Mouse (Mus musculus) embryonic fibroblast, embryonic 13.5 days (primary cell): ENCODE measurements at regions not wholly inside any gene's neighbourhood (a gene's known extent, or its start where the extent isn't known, plus 50 kb on each side); places are given as distances from the start of the nearest gene placed in this dataset.
A peak's percentile ranks its signal among the peaks of the same experiment; 100 is the strongest.

ENCODE experiments used
- H3K27ac ChIP-seq: 2 replicates; pipeline ENCODE4 v1.5.1; 2012; ENCODE audit warnings: low read length, control low read depth, inconsistent platforms; ENCODE audit not compliant: insufficient read depth
- H3K4me1 ChIP-seq: 2 replicates; pipeline ENCODE4 v1.6.1; 2011; ENCODE audit warnings: low read length; ENCODE audit not compliant: control insufficient read depth, insufficient read depth
- H3K4me3 ChIP-seq: 2 replicates; pipeline ENCODE4 v1.5.1; 2011; ENCODE audit warnings: mild to moderate bottlenecking, control low read depth, low read length; ENCODE audit not compliant: insufficient read depth
- CTCF ChIP-seq: IDR thresholded peaks from 2 replicates; pipeline ENCODE4 v1.5.1; 2011; ENCODE audit warnings: mild to moderate bottlenecking, control low read depth, low read length, moderate library complexity, borderline replicate concordance; ENCODE audit not compliant: insufficient read depth
- POLR2A ChIP-seq: IDR thresholded peaks from 2 replicates; pipeline ENCODE4 v1.6.1; 2011; ENCODE audit warnings: low read depth, mild to moderate bottlenecking, control low read depth, low read length, moderate library complexity

DNA sequence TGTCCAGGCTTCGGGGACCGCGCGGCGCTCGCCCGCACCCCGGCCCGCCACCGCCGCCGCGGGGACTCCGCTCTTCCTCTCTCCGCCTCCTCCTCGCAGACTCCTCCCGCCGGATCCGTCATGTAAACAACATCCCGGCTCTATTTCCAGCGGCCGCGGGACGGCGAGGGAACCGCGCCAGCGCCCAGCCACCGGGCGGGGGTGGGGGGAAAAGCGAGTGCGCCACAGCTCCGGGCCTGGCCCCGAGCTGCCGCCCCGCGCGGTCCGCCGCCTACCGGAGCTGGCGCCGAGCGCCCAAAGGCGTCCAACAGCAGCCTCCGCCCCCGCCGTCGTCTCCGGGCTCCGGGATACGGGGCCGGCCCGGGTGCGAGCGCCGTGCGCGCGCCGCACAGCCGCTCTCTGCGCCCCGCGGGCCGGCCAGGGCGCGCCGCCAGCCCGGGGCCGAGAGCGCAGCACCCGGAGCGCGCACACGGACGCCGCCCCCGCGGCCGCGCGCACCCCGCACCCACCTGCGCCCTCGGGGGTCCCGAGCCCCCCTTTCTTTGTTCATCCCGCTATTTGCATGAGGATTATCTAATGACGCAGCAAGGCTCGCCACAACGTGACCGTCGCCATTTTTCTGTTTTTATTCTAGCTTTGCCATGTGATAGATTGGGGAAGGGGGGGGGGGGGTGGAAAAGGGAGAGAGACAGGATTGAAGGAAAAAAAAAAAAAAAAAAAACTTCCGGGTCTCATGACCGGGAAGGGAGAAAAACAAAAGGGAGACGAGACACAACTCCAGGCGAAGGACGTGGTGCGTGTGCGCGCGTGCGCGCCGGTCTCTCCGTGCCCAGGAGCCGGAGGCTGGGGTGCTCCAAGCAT lies 62.8 kb upstream of the Ak4 start:
- Histone ChIP-seq H3K27ac (peak overlapping the region; percentile 87), H3K4me1 (peaks cover 11% of the 10 kb centered on the region), H3K4me3 (peak overlapping the region; percentile 81)
- TF ChIP-seq POLR2A (peak; percentile 79), CTCF (no peak)

DNA sequence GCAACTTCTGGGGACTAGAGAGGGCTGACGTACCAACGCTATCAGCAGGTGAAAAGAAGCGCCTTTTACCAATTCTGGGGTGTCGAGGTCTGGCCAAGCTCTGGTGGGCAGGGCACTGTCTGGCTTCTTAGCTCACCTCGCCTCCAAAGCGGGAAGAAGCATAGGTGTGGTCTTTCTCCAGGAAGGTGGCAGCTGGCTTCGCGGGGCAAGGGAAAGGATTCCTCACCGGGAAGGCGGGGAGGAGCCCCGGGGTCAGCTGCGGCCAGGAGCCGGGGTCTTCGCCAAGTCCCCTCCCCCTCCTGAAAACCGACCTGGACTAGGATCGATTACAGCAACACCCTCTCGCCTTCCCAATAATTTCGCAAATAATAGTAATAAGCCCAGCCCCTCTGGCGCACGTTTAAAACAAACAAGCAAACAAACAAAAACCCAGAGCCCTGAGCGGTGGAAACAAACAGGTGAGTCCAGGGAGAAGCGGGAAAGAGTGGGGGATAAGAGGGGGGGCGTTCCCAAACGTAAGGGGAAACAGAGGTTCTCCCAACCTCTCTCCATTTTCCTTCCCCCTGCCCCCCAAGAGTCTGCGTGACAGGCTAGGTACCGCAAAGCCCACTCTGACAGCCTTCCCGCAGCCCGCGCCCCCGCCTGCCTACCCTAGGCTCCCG lies 63.5 kb upstream of the Ak4 start:
- peaks cover 11% of the 10 kb centered on the region for H3K4me1 ChIP-seq
- peak overlapping the region; percentile 81 for H3K4me3 ChIP-seq
- TF ChIP-seq POLR2A = no peak
- no peak for TF ChIP-seq CTCF
- H3K27ac ChIP-seq = peak overlapping the region; percentile 87

DNA sequence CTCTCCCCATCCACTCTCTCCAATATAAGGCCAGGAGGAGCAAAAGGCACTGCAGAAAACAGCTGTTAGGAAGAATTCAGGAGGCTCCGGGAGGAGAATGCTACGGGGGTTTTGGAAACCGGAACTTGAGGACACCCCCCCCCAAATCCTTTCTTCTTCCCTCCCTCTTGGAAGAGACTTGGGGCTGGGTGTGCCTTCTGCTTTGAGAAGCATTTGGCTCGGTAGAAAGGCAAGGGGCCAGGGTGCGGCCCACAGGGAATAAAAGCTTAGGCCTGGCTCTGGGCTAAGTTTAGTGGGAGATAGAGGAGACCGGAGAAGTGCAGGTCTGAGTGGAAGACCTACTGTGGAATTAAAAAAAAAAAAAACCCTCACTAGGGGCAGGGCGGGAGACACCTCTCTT lies 64.1 kb upstream of the Ak4 start:
- Histone ChIP-seq H3K4me3 (peak overlapping the region; percentile 81), H3K27ac (peak overlapping the region; percentile 87), H3K4me1 (peaks cover 11% of the 10 kb centered on the region)
- TF ChIP-seq POLR2A (no peak), CTCF (no peak)

DNA sequence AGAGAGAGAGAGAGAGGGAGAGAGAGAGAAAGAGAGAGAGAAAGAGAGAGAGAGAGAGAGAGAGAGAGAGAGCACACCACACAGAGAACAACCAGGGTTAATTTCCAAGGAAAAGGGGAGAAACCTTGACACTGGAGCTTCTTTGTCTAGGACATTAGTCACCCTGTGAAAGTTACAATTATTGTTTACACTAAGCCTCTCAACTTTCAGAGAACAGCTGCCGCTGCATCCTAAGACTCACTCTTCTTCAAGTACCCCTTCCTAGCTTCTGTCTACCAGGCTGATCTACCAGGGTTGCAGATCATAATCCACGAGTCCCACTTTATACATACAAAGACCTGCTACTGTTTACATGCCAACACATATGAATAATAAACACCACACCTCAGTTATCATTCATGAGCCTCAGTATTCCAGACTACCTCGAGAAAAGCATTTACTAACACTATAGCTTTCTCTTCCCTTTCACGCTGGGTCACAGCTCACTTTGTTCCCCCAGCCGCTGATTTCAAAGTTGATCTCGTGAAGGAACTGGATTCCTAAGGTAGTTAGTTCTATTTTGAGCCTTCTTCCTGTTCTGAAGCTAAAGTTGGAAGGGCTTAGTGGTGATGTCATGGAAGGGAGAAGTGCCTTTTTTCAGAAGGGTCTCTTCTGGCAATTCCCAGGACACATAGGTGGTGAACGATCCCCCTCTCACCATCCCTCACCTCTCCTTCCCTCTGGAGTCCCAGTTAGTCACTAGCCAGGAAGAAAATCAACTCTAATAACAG lies 64.8 kb upstream of the Ak4 start:
- Histone ChIP-seq H3K4me3 (peak overlapping the region; percentile 81), H3K4me1 (peaks cover 11% of the 10 kb centered on the region), H3K27ac (peak overlapping the region; percentile 87)
- TF ChIP-seq POLR2A (no peak), CTCF (no peak)

DNA sequence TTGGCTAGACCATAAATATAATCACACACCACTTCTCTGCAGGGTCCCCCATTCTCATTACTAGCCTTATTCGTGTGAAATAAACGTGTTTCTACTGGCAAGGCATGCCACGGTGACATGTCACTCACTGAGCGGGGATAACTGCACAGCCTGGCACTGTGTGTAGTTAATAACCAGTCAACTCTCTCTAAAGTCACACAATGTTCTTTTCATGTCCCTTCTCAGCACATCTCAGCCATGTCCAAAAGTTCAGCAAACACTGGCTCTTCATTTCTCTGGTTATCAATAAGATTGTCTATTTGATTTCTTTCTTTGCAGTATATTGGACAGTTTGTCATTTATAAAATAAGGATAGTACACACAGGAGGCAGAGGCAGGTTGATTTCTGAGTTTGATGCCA lies 66.9 kb upstream of the Ak4 start:
- Histone ChIP-seq H3K4me3 (no peak overlapping the region), H3K4me1 (peaks cover 8% of the 10 kb centered on the region; the same call in 1 of the 2 replicates), H3K27ac (no peak overlapping the region)
- no peak for TF ChIP-seq POLR2A
- no peak for TF ChIP-seq CTCF

DNA sequence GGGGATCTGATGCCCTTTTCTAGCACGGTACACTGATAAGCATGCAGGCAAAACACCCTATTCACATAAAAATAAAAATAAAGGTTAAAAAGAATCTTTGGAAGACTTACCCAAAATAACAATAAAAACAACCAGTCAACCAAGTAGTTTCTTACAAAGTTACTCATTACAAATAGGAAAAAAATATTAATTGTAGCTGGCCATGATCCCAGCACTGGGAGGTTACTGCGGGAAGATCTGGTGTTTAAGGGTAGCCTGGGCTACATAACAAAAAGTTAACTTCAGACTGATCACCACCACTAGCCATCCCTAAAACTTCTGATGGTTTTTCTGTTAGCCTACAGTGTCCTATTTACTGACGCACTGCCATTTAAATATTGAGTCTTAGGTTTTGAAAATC lies 67.4 kb upstream of the Ak4 start:
- no peak for TF ChIP-seq POLR2A
- TF ChIP-seq CTCF = no peak
- Histone ChIP-seq H3K27ac (no peak overlapping the region), H3K4me3 (no peak overlapping the region), H3K4me1 (peaks cover 8% of the 10 kb centered on the region; the same call in 1 of the 2 replicates)

DNA sequence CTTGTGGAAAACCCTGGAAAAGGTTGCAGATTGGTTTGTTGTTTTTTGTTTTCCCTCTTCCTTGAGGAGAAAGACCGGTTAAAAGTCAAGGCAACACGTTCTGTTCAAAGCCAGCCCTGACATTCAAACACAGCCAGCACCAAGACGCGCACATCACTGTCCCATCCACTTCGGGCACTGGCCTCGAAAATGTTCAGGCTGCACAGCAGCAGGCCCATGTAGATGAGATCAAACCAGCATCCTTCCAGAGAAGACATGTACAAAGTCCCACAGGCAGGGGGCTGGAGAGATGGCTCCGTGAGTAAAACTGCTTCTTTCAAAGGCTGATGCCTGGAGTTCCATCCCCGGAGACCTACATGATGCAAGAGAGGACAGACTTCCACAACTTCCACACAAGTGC lies 68.4 kb upstream of the Ak4 start:
- Histone ChIP-seq H3K4me1 (peaks cover 8% of the 10 kb centered on the region; the same call in 1 of the 2 replicates), H3K27ac (no peak overlapping the region), H3K4me3 (no peak overlapping the region)
- TF ChIP-seq CTCF (no peak), POLR2A (no peak)

DNA sequence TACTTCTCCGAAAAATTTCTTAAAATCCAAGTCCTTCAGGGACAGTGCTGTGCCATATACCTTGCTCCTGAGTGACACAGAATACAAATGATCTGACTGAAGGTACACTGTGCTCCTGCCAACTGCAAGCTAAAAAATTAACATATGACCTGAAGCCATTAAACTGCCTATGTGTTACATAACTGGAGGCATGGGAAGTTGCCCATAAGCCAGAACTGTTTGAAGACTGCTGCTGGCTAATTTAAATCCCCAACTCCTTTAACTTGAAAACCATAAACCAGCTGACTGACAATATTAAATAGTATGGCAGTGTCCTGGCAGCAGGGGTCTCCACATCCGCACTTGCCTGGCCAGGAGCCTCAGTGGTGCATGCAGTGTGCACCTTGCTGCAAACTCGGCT lies 68.9 kb upstream of the Ak4 start:
- Histone ChIP-seq H3K27ac (no peak overlapping the region), H3K4me3 (no peak overlapping the region), H3K4me1 (peaks cover 8% of the 10 kb centered on the region; the same call in 1 of the 2 replicates)
- TF ChIP-seq POLR2A (no peak), CTCF (no peak)

DNA sequence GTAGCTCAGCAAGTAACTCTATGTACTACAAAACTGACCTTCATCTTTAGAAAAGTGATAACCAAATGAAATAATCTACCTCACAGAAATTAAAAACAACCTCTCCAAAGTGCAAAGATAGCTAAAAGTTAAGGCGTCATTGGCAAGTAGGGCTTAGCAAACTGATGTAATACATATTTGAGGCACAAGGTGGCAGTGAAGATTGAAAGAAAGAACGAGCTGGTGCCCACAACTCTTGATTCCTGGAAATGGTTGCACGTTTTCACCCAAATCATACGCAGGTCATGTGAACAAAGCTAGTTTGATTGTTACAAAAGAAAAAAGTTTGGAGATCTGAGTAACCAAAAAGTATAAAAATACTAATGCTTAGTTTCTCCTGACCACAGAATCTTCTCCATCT lies 69.7 kb upstream of the Ak4 start:
- Histone ChIP-seq H3K27ac (no peak overlapping the region), H3K4me3 (no peak overlapping the region), H3K4me1 (peaks cover 4% of the 10 kb centered on the region; the same call in 1 of the 2 replicates)
- TF ChIP-seq POLR2A (no peak), CTCF (no peak)

DNA sequence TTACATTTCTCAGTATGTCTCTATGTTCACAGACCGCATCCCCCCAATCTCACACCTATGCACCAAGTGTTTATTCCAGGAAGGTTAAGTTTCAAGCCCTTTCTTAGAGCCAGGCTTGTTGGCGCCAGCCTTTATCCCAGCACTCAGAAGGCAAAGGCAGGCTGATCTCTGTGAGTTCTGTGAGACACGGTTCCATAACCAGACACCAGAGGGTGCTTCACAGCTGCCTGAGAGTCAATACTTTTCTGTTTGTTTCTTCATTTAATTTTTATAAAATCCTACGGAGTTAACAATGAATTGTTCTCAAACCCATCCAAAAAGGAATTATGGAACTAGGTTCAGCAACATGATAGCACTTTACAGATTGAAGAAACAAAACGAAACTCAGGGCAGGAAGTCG lies 71.8 kb upstream of the Ak4 start:
- TF ChIP-seq CTCF = no peak
- no peak for TF ChIP-seq POLR2A
- Histone ChIP-seq H3K4me3 (no peak overlapping the region), H3K27ac (no peak overlapping the region), H3K4me1 (no peaks in the 10 kb centered on the region)
